Mouse (Mus musculus): ENCODE measurements around the gene Scgb3a1.

Scgb3a1 gene

DNA sequence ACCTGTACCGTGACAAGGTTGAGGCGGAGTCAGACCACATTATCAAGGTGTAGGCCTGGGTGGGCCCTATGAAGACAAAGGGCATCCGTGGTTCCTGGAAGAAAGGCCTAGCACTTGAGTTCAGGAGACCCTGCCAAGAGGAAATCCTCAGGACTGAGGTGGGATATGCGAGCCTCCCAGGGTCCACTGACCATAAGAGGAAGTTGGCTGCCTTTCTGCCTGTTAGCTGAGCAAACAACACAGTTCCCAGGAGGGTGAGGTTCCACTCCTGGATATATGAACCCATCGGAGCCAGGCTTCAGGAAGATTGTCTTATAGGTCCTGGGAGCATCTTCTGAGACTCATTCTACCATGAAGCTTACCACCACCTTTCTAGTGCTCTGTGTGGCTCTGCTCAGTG, at the start of gene Scgb3a1:
Scgb3a1 (plus strand) TSS at position 301 of the 400 bp plus-strand sequence.
- no peak for DNase-seq (ENCODE audit: extremely low read depth, low read depth, low spot score)

- no peak for DNase-seq (ENCODE audit: extremely low read depth, low read depth, low spot score)
Observed at GRCm38 (mm10) chr11:49615856-49616725, 47.3 kb upstream of the Scgb3a1 start.

GRCm38 (mm10) chr11:49618476-49618875, 44.9 kb upstream of the Scgb3a1 start:
- no peak for DNase-seq (ENCODE audit: extremely low read depth, low read depth, low spot score)

GRCm38 (mm10) chr11:49621953-49622352, 41.5 kb upstream of the Scgb3a1 start:
- no peak for DNase-seq (ENCODE audit: extremely low read depth, low read depth, low spot score)

DNA sequence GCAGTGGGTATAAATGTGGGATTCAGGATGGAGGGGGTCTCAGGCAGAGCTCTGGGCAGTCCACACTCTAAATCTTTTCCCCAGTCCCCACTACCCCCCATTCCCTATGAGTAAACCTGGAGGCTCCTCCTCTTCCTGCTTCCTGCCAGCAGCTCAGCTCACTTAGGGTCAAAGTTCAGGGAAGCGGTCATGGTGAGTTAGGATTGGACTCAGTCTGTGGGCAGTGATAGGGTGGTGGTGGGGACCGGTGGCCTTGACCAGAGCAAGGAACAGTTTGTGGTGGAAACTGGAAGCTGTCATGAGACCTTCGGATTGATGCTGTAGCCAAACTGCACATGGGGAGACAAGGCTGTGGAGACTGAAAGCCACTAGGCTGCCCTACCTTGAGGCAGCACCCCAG, 39.3 kb upstream of the Scgb3a1 start:
- DNase-seq (ENCODE audit: extremely low read depth, low read depth, low spot score) = no peak

DNA sequence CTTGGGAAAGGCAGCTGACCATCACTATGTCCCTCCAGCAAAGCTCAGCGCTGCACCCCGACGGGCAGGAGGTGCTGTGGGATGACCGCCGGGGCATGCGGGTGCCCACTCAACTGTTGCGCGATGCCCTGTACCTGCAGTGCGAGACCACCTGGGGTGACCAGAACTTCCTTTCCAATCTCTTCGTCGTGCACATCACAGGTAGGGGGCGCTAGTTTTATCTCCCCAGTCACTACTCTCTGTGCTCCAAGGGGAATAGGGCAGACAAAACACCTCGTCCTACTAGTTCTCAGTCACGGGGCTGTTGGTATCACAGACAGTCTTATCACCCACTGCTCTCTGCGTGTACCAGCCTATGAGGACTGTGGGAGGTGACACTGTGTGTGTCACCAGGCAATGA, 37.5 kb upstream of the Scgb3a1 start:
- no peak for DNase-seq (ENCODE audit: extremely low read depth, low read depth, low spot score)

GRCm38 (mm10) chr11:49626748-49627147, 36.7 kb upstream of the Scgb3a1 start:
- no peak for DNase-seq (ENCODE audit: extremely low read depth, low read depth, low spot score)

DNA sequence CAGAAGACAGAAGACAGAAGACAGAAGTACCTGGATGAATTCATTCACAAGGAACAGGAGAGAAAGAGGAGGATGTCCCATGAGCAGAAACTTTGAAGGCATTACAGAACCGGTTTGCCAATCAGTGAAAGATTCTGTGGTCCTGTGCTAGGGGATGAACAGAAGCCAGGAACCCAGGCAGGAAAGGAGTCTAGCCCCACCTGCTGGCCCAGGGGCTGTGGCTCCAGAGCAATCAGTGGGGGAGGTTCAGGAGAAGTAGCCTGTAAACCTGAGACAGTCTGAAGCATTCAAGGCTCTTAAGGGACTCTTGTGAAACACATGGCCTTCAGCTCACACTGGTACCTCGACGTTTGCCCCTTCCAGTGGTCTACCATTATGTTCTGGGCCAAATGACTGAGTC, 32.3 kb upstream of the Scgb3a1 start:
- DNase-seq (ENCODE audit: extremely low read depth, low read depth, low spot score) = no peak

GRCm38 (mm10) chr11:49632256-49632655, 31.2 kb upstream of the Scgb3a1 start:
- DNase-seq (ENCODE audit: extremely low read depth, low read depth, low spot score) = no peak

GRCm38 (mm10) chr11:49634101-49634500, 29.3 kb upstream of the Scgb3a1 start:
- DNase-seq (ENCODE audit: extremely low read depth, low read depth, low spot score) = no peak

GRCm38 (mm10) chr11:49635671-49636070, 27.7 kb upstream of the Scgb3a1 start:
- no peak for DNase-seq (ENCODE audit: extremely low read depth, low read depth, low spot score)

DNA sequence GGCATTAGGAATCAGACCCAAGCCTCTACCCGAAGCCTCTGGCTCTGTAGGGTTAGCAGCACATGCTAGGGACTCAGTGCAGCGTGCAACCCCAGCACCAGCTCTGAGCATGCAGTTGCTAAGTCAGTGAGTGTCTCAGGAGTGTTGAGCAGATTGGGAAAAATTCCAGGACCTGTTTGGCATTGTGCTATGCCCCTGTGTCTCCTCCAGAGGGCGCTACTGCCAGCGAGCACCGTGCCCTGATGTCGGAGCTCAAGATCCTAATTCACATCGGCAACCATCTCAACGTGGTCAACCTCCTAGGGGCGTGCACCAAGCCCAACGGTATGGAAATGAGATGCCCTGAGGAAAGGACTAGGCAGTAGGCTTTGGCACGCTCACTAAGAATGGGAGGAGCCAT, 27.0 kb upstream of the Scgb3a1 start:
- DNase-seq (ENCODE audit: extremely low read depth, low read depth, low spot score) = no peak

GRCm38 (mm10) chr11:49645677-49646076, 17.7 kb upstream of the Scgb3a1 start:
- no peak for DNase-seq (ENCODE audit: extremely low read depth, low read depth, low spot score)

- no peak for DNase-seq (ENCODE audit: extremely low read depth, low read depth, low spot score)
Observed at GRCm38 (mm10) chr11:49650113-49650993, 13.1 kb upstream of the Scgb3a1 start.

DNA sequence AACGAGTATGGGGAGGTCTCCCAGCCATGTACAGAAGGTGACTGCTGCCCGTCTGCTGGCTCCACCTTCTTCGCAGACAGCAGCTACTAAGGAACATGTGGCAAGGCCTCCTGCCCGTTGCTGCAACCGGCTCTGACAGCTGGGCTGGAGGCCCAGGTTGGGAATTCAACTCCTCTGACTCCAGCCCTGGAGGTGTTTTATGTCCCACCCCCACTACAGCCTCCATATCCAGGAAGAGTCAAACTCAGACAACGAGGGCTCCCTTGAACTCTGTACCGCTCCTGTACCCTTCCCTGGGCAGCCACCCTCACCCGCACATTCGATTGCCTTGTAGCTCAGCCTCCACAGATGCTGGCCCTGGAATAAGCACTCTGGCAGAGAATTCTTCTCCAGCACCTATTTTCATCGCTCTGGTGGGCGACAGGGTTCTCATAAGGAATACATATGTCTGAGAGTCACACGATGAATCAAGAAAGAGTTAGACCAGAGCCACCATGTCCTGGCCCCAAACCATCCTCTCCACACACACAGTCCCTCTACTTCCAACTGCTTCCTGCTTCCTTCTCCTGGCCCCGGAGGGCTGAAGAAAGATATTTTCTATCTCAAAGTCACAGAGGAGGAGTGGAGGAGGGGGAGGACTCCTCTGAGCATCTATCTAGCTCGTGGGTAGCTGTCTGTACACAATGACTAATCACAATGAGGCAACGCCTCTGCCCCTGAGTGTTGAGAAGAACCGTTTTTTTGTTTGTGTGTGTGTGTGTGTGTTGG, 12.2 kb upstream of the Scgb3a1 start:
- peak; percentile 2 for DNase-seq (ENCODE audit: extremely low read depth, low read depth, low spot score)

- DNase-seq (ENCODE audit: extremely low read depth, low read depth, low spot score) = no peak
Observed at GRCm38 (mm10) chr11:49651762-49652322, 11.6 kb upstream of the Scgb3a1 start.

DNA sequence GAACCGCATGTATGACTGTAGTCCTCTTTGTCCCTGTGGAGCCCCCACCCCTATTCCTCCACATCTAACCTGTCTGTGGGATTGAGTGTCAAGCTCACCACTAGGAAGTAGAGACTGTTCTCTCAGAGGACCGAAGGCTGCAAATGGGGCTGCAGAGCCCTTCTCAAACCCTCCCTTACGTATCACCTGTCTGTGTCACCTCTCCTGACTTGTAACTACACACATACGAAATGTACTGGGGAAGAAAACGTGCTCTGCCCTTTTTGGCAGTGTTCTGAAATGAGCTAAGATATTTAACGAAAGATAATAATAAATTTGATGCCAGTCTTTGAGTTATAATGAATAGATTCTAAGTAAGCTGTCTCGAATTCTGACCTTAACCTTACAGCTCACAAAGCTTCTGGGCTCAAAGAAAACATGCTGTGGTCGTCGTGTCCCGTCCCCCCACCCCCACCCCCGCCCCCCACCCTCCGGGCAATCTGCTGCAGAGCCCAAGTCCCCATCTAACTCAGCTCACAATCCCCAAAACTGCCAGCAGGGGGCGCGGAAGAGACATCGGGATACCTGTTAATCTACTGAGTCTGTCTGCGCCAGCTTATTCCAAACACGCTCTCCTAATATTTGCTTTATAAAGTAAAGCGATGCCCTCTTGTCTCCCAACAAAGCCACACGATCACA, 10.9 kb upstream of the Scgb3a1 start:
- no peak for DNase-seq (ENCODE audit: extremely low read depth, low read depth, low spot score)

DNA sequence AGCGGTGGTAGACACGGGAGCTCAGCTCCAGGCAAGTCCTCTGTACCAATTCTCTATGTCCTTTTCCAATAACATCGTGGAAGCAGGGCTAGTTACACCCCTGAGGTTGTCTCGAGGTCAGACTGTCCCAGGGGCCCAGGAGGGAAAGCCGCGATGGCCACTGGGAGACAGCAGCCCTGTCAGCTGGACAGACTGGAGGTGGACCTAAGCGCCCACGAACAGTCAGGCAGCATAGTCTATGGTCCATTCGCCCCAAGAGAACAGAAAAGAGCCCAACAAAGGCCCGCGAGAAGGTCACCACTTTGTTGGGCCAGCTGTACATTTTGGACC, 10.4 kb upstream of the Scgb3a1 start:
- DNase-seq (ENCODE audit: extremely low read depth, low read depth, low spot score) = no peak

DNA sequence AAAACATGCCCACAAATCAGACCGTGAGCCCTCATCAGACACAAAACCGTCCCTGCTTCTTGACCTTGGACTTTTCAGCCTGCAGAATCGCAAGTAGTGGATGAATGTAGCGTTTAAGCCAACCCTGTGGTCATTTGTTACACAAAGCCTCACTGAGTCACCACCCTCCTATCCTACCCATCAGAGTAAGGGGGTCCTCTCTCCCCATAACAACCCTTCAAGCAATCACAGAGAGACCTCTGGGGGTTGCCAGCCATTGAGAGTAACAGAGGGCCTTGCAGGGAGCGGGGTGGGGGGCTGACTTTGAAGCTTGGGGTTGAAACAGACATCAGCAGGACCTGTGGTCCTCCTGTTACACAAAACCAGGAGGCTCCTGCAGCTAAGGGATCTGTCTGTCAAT, 8.8 kb upstream of the Scgb3a1 start:
- DNase-seq (ENCODE audit: extremely low read depth, low read depth, low spot score) = no peak

DNA sequence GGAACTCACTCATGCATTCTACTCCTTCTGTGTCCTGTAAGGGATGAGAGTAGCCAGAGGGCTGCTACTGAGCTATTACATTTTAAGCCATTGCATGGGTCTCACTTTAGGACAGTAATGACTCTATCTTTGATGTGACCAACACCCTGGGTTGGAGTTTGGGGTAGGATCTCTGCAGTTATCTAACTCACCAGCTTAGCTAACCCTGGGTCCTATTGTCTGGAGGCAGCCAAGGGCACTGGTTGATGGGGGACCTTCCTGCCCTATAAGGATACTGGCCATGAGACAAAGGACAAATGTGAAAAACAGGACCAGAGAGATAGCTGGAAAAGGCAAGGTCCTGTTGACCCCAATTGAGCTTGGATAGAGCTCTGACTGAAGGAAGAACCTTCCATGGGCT, 7.9 kb upstream of the Scgb3a1 start:
- no peak for DNase-seq (ENCODE audit: extremely low read depth, low read depth, low spot score)
